Mouse (Mus musculus) midbrain, embryonic 10.5 days (tissue): ENCODE measurements around the gene Clptm1. TPM values are rescaled to one million over a fixed set of nuclear protein-coding genes. Genes with fewer than 3 reads are reported as not detected.

Source experiments
- polyA plus RNA-seq: library from polyadenylated mRNA; unstranded; fragments of >200 nt; fragmentation: Nextera tagmentation; extraction: Ambion mirVana; gene quantifications from 2 replicates; pipeline ENCODE4 v1.2.1, GENCODE M21; 2016

The Clptm1 gene
- polyA plus RNA-seq, 1 experiment from 2014 or later: 82.3 TPM

Other genes starting within 250 kb of the Clptm1 start
- gene Mark4, start 206.2 kb downstream of the Clptm1 start, polyA plus RNA-seq: 8.0 and 8.4 TPM in 2 replicates
- 0.75 and 0.81 TPM in 2 replicates for gene Exoc3l2, start 201.7 kb downstream of the Clptm1 start, polyA plus RNA-seq
- gene Bloc1s3, start 156.7 kb downstream of the Clptm1 start, polyA plus RNA-seq: 2.3 and 2.4 TPM in 2 replicates
- gene Trappc6a, start 156.6 kb downstream of the Clptm1 start, polyA plus RNA-seq: 65.2 and 68.2 TPM in 2 replicates
- 0.06 TPM in 2 replicates for gene Nkpd1, start 147.2 kb downstream of the Clptm1 start, polyA plus RNA-seq
- 20.3 and 20.5 TPM in 2 replicates for gene Ppp1r37, start 102.0 kb downstream of the Clptm1 start, polyA plus RNA-seq
- 0.10 and 0.22 TPM in 2 replicates for gene Zfp296, start 87.7 kb downstream of the Clptm1 start, polyA plus RNA-seq
- gene Gemin7, start 87.4 kb downstream of the Clptm1 start, polyA plus RNA-seq: 177 TPM in 2 replicates
- 51.8 and 61.1 TPM in 2 replicates for gene Clasrp, start 60.5 kb downstream of the Clptm1 start, polyA plus RNA-seq
- gene Relb, start 35.6 kb downstream of the Clptm1 start, polyA plus RNA-seq: 3.8 and 4.7 TPM in 2 replicates
- gene Apoc2, start 12.9 kb upstream of the Clptm1 start, polyA plus RNA-seq: 0.22 and 0.26 TPM in 2 replicates
- not detected in 2 replicates for gene Gm44805, start 16.4 kb upstream of the Clptm1 start, polyA plus RNA-seq
- gene Apoc4, start 16.4 kb upstream of the Clptm1 start, polyA plus RNA-seq: not detected in 2 replicates
- 1.7 and 1.9 TPM in 2 replicates for gene Apoc1, start 27.6 kb upstream of the Clptm1 start, polyA plus RNA-seq
- gene Apoe, start 34.2 kb upstream of the Clptm1 start, polyA plus RNA-seq: 166 and 199 TPM in 2 replicates
- gene Tomm40, start 50.4 kb upstream of the Clptm1 start, polyA plus RNA-seq: 189 and 210 TPM in 2 replicates
- 76.4 and 88.7 TPM in 2 replicates for gene Nectin2, start 85.5 kb upstream of the Clptm1 start, polyA plus RNA-seq
- 25.3 and 32.2 TPM in 2 replicates for gene Bcam, start 106.0 kb upstream of the Clptm1 start, polyA plus RNA-seq
- 0.62 and 0.70 TPM in 2 replicates for gene Cblc, start 131.8 kb upstream of the Clptm1 start, polyA plus RNA-seq
- gene Bcl3, start 157.7 kb upstream of the Clptm1 start, polyA plus RNA-seq: 1.1 and 1.8 TPM in 2 replicates
- 0.14 TPM in 1 of 2 replicates, not detected in the other for gene Gm19345, start 187.0 kb upstream of the Clptm1 start, polyA plus RNA-seq
- not detected in 2 replicates for gene Ceacam16, start 196.3 kb upstream of the Clptm1 start, polyA plus RNA-seq
- gene Ceacam19, start 222.9 kb upstream of the Clptm1 start, polyA plus RNA-seq: not detected in 2 replicates